Comparison of ENCODE assay signal across 8 mouse cellular contexts in genomic region chr11:59458973-59459372, GRCm38 (mm10). TPM values are rescaled to one million over a fixed set of nuclear protein-coding genes. Genes with fewer than 3 reads are reported as not detected.
DNase-seq lines count a peak whose midpoint lies in the region; ATAC-seq and TF ChIP-seq lines count a peak whose summit lies in the region.

No protein-coding gene starts in this region.

- 21% methylated on average over 5 of the region's 5 CpGs for WGBS in liver, adult 2 months
- whole genome bisulfite sequencing in embryonic facial prominence, embryonic 10.5 days: 59% methylated on average over 5 of the region's 5 CpGs
- 13% methylated on average over 5 of the region's 5 CpGs for WGBS in intestine, embryonic 14.5 days
- 22% methylated on average over 5 of the region's 5 CpGs for WGBS in lung, embryonic 16.5 days
- WGBS in hindbrain, embryonic 12.5 days: 66% methylated on average over 5 of the region's 5 CpGs

- peaks cover 2% of the 10 kb centered on the region; the same call in 1 of the 2 replicates for H3K27me3 ChIP-seq in liver, adult 2 months (ENCODE audit: control insufficient read depth, insufficient read depth, low read length)
- H3K27me3 ChIP-seq in embryonic facial prominence, embryonic 10.5 days (replicated peaks; ENCODE audit: low read depth, poor library complexity, severe bottlenecking): no peaks in the 10 kb centered on the region
- H3K27me3 ChIP-seq in intestine, embryonic 14.5 days (replicated peaks; ENCODE audit: control insufficient read depth, insufficient read depth, low read length): no peaks in the 10 kb centered on the region
- no peaks in the 10 kb centered on the region for H3K27me3 ChIP-seq in lung, embryonic 16.5 days (ENCODE audit: control insufficient read depth, insufficient read depth, low read depth, low read length)
- H3K27me3 ChIP-seq in hindbrain, embryonic 12.5 days: no peaks in the 10 kb centered on the region

- no peaks in the 10 kb centered on the region for H3K79me2 ChIP-seq in liver, adult 2 months (ENCODE audit: control insufficient read depth, insufficient read depth, low read length)

- peak; percentile 53 for DNase-seq in liver, adult 2 months (ENCODE audit: extremely low read depth, low read depth, low spot score)
- no peak for DNase-seq in liver
- DNase-seq in embryonic facial prominence, embryonic 10.5 days (ENCODE audit: low spot score): peak; percentile 41
- peak; percentile 66 for DNase-seq in intestine, embryonic 14.5 days (ENCODE audit: low spot score)
- no peak for DNase-seq in B cell, adult 2 months
- DNase-seq in cerebellum, postnatal 36 days: no peak

- peak; percentile 62 for ATAC-seq in intestine, embryonic 14.5 days (replicated peaks; ENCODE audit: low FRiP score, low TSS enrichment, low read depth)
- ATAC-seq in lung, embryonic 16.5 days (ENCODE audit: low read depth): peak; percentile 96
- no peak for ATAC-seq in hindbrain, embryonic 12.5 days (ENCODE audit: low FRiP score)

- no peak overlapping the region for H3K4me2 ChIP-seq in intestine, embryonic 14.5 days (ENCODE audit: low read length)
- H3K4me2 ChIP-seq in lung, embryonic 16.5 days (ENCODE audit: low read depth, low read length): no peak overlapping the region
- H3K4me2 ChIP-seq in hindbrain, embryonic 12.5 days (replicated peaks): no peak overlapping the region

- peaks cover 18% of the 10 kb centered on the region for H3K9me3 ChIP-seq in embryonic facial prominence, embryonic 10.5 days
- peaks cover 8% of the 10 kb centered on the region for H3K9me3 ChIP-seq in intestine, embryonic 14.5 days (ENCODE audit: control insufficient read depth, low read length)
- H3K9me3 ChIP-seq in lung, embryonic 16.5 days (ENCODE audit: control insufficient read depth, low read length): peaks cover 21% of the 10 kb centered on the region
- peaks cover 19% of the 10 kb centered on the region for H3K9me3 ChIP-seq in hindbrain, embryonic 12.5 days (replicated peaks)

- H3K27ac ChIP-seq in liver, adult 2 months (replicated peaks; ENCODE audit: insufficient read depth, low read depth, low read length): no peak overlapping the region
- no peak overlapping the region for H3K27ac ChIP-seq in embryonic facial prominence, embryonic 10.5 days (replicated peaks)
- H3K27ac ChIP-seq in intestine, embryonic 14.5 days (ENCODE audit: low read depth): no peak overlapping the region
- H3K27ac ChIP-seq in lung, embryonic 16.5 days (ENCODE audit: low read length): peak overlapping the region; percentile 31
- H3K27ac ChIP-seq in hindbrain, embryonic 12.5 days: no peak overlapping the region

- no peaks in the 10 kb centered on the region for H3K4me1 ChIP-seq in liver, adult 2 months (ENCODE audit: control insufficient read depth, insufficient read depth, low read length)
- peaks cover 7% of the 10 kb centered on the region for H3K4me1 ChIP-seq in embryonic facial prominence, embryonic 10.5 days
- H3K4me1 ChIP-seq in intestine, embryonic 14.5 days (replicated peaks; ENCODE audit: control insufficient read depth, insufficient read depth, low read length): peaks cover 10% of the 10 kb centered on the region; the same call in 1 of the 2 replicates
- no peaks in the 10 kb centered on the region; the same call in 1 of the 2 replicates for H3K4me1 ChIP-seq in lung, embryonic 16.5 days (replicated peaks; ENCODE audit: control insufficient read depth, insufficient read depth, low read length)
- no peaks in the 10 kb centered on the region for H3K4me1 ChIP-seq in hindbrain, embryonic 12.5 days

- no peak overlapping the region for H3K4me3 ChIP-seq in liver, adult 2 months (ENCODE audit: insufficient read depth, low read depth, low read length)
- H3K4me3 ChIP-seq in embryonic facial prominence, embryonic 10.5 days: no peak overlapping the region
- no peak overlapping the region for H3K4me3 ChIP-seq in intestine, embryonic 14.5 days (ENCODE audit: low read depth, low read length)
- H3K4me3 ChIP-seq in lung, embryonic 16.5 days (ENCODE audit: low read length): no peak overlapping the region
- no peak overlapping the region for H3K4me3 ChIP-seq in hindbrain, embryonic 12.5 days

- H3K36me3 ChIP-seq in liver, adult 2 months (ENCODE audit: control insufficient read depth, insufficient read depth, low read length): peaks cover 42% of the 10 kb centered on the region
- H3K36me3 ChIP-seq in embryonic facial prominence, embryonic 10.5 days (replicated peaks): peaks cover 98% of the 10 kb centered on the region
- H3K36me3 ChIP-seq in intestine, embryonic 14.5 days (ENCODE audit: control insufficient read depth, insufficient read depth, low read length): peaks cover 66% of the 10 kb centered on the region
- peaks cover 58% of the 10 kb centered on the region for H3K36me3 ChIP-seq in lung, embryonic 16.5 days (ENCODE audit: control insufficient read depth, insufficient read depth, low read length)
- peaks cover 76% of the 10 kb centered on the region for H3K36me3 ChIP-seq in hindbrain, embryonic 12.5 days

- TF ChIP-seq CTCF in liver, adult 2 months (IDR thresholded peaks at IDR 0.05; ENCODE audit: low read depth, low read length): no peak

- no peak overlapping the region for H3K9ac ChIP-seq in liver, adult 2 months (ENCODE audit: low read depth, low read length)
- no peak overlapping the region for H3K9ac ChIP-seq in intestine, embryonic 14.5 days (ENCODE audit: low read length)
- no peak overlapping the region for H3K9ac ChIP-seq in lung, embryonic 16.5 days (ENCODE audit: low read length)
- H3K9ac ChIP-seq in hindbrain, embryonic 12.5 days: no peak overlapping the region

- no peak for TF ChIP-seq POLR2A in liver, adult 2 months (IDR thresholded peaks at IDR 0.05; ENCODE audit: extremely low read depth, insufficient read depth, low read length)

RNA-seq across cellular contexts. Expression of gene Snap47, which starts 8.0 kb away (rescaled TPM):
- 60.0 and 60.4 TPM in 2 replicates for total RNA-seq in liver, adult 2 months (2014; rRNA removed)
- 70.9 and 76.3 TPM in 2 replicates for polyA plus RNA-seq in liver, adult 2 months (2012; rRNA removed)
- 128 and 134 TPM in 2 replicates for polyA plus RNA-seq in embryonic facial prominence, embryonic 10.5 days (2016; fragmentation: Nextera tagmentation; extraction: Ambion mirVana)
- polyA plus RNA-seq in intestine, embryonic 14.5 days (2014; fragmentation: Nextera tagmentation; extraction: Ambion mirVana): 96.7 and 100 TPM in 2 replicates
- polyA plus RNA-seq in lung, embryonic 16.5 days (2015; fragmentation: Nextera tagmentation; extraction: Ambion mirVana): 92.9 and 94.0 TPM in 2 replicates
- 230 and 240 TPM in 2 replicates for polyA plus RNA-seq in hindbrain, embryonic 12.5 days (2016; fragmentation: Nextera tagmentation; extraction: Ambion mirVana)

RNA-seq across cellular contexts. Expression of gene Jmjd4, which starts 9.1 kb away (rescaled TPM):
- 5.0 and 5.4 TPM in 2 replicates for total RNA-seq in liver, adult 2 months (2014; rRNA removed)
- 3.8 and 4.7 TPM in 2 replicates for polyA plus RNA-seq in liver, adult 2 months (2012; rRNA removed)
- 19.1 and 19.6 TPM in 2 replicates for polyA plus RNA-seq in embryonic facial prominence, embryonic 10.5 days (2016; fragmentation: Nextera tagmentation; extraction: Ambion mirVana)
- 11.1 and 12.4 TPM in 2 replicates for polyA plus RNA-seq in intestine, embryonic 14.5 days (2014; fragmentation: Nextera tagmentation; extraction: Ambion mirVana)
- polyA plus RNA-seq in lung, embryonic 16.5 days (2015; fragmentation: Nextera tagmentation; extraction: Ambion mirVana): 9.8 and 10.3 TPM in 2 replicates
- polyA plus RNA-seq in hindbrain, embryonic 12.5 days (2016; fragmentation: Nextera tagmentation; extraction: Ambion mirVana): 14.6 and 14.8 TPM in 2 replicates

RNA-seq across cellular contexts. Expression of gene Zfp867, which starts 13.3 kb away (rescaled TPM):
- total RNA-seq in liver, adult 2 months (2014; rRNA removed): 3.2 and 4.1 TPM in 2 replicates
- 0.34 and 0.39 TPM in 2 replicates for polyA plus RNA-seq in liver, adult 2 months (2012; rRNA removed)
- polyA plus RNA-seq in embryonic facial prominence, embryonic 10.5 days (2016; fragmentation: Nextera tagmentation; extraction: Ambion mirVana): 8.6 and 9.3 TPM in 2 replicates
- 7.4 and 7.6 TPM in 2 replicates for polyA plus RNA-seq in intestine, embryonic 14.5 days (2014; fragmentation: Nextera tagmentation; extraction: Ambion mirVana)
- polyA plus RNA-seq in lung, embryonic 16.5 days (2015; fragmentation: Nextera tagmentation; extraction: Ambion mirVana): 7.8 and 10.0 TPM in 2 replicates
- polyA plus RNA-seq in hindbrain, embryonic 12.5 days (2016; fragmentation: Nextera tagmentation; extraction: Ambion mirVana): 10.8 and 11.8 TPM in 2 replicates

Comparison
In these comparisons a context has a peak if more than half of its experiments do, and no peak if none do; other contexts are left out.
1. DNase-seq: peak in liver, adult 2 months (single experiment), embryonic facial prominence, embryonic 10.5 days (single experiment) and intestine, embryonic 14.5 days (single experiment); none in liver (single experiment), B cell, adult 2 months (0 of 2) and cerebellum, postnatal 36 days (0 of 2).